Mouse (Mus musculus) kidney, adult 2 months (tissue): Measurements from ENCODE around the gene Angpt4.

Source experiments
- CTCF ChIP-seq: fragments of 200-500 bp; conservative IDR thresholded peaks from 2 replicates; pipeline ENCODE4 v1.5.1; 2011; ENCODE audit warnings: low read depth, mild to moderate bottlenecking, control low read depth, low read length, moderate library complexity, mixed read lengths; ENCODE audit not compliant: insufficient read depth, insufficient read length
- POLR2A ChIP-seq: fragments of 200-500 bp; IDR thresholded peaks from one replicate; pipeline ENCODE4 v1.6.1; 2011; ENCODE audit warnings: low read depth, low read length, control low read depth

- TF ChIP-seq POLR2A (no peak), CTCF (no peak)
These were observed 38.2 kb downstream of the Angpt4 start for GRCm38 (mm10) chr2:151949082-151949774.
